Mouse (Mus musculus) CD4-positive, CD25-positive, alpha-beta regulatory T cell, adult 2 months (primary cell): Measurements from ENCODE around the gene Igdcc4.
A peak's percentile ranks its signal among the peaks of the same experiment; 100 is the strongest.

Experiments
- DNase-seq: peaks from one replicate; pipeline ENCODE4 v3.0.0-alpha.2; 2012; ENCODE audit warnings: low read depth, low spot score

The Igdcc4 gene

DNA sequence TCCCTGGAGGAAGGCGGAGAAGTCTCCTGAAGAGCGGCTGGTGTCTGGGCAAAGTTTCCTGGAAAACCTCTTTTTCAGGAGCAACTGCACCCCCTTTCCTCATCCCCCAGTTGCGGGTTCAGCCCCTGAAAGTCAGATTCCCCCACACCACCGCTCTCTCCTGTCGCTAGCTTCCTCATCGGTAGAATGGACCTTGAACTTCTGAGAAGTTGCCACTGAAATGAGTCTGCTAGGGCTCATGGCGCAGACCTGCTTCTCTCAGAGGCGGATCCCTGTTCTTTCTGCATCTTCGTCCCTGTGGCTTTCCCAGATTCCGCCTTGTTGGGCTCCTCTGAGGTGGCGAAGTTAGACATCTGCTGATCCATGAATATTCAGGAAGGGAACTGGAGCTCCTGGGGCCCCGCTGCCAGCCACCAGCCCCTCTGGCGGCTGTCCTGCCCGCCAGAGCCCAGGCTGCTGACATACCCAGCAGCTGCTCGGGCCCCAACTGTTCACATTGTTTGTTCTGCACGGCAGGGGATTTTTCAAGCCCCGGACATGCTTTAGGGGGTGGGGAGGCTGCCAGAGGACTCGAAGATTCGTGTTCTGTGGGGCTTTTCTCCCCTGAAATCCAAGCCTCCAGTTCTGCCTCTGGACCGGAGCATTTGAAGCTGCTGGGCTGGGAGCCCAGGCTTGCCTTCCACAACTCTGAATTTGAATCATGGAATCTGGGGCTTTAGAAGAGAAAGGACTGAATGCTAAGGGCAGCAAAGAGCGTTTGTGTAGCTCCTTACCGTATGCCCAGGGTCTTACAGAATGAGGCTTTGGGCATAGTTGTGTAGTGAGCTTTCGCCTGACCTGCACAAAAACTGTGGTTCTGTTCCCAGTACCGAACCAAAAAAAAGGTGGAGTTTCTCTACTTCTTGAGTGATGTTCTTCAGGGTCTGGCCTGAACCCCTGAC lies 8.1 kb downstream of the Igdcc4 start:
- DNase-seq = no peak

DNA sequence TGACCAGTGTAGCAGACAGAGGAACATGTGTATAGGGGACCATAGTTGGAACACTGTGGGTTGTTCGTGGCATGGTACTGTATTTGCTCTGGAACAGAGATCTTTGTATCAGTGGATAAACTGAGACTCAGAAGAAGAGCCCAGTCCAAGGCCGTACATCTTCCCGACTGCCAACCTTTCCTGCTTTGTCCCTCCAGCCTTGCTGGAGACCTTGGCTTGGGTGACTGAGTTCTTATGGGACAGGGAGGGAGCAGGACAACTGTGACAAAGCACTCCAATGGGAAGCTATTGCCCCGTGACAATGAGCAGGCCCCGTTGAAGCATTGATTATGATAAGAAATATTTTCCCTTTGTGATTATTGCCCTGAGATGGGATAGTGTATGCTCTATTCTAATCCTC lies 10.4 kb downstream of the Igdcc4 start:
- DNase-seq = no peak

DNA sequence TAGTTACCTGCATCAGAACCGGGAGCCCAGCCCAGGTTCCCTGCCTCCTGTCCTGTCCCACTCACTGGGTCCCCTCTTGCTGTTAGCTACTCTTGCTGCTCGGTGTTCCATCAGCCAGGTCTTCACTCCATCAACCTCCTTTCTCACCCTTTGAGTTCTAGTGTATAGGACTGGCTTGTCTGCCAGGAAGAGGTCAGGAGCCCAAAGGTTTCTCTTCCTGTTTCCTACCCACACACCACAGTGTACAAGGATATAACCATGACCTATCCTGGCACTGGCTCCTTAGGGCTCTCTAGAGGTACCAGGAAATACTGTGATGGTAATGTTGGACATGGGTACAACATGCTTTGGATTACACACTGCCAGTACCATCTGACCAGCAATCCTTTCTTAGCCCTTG lies 12.4 kb downstream of the Igdcc4 start:
- no peak for DNase-seq

DNA sequence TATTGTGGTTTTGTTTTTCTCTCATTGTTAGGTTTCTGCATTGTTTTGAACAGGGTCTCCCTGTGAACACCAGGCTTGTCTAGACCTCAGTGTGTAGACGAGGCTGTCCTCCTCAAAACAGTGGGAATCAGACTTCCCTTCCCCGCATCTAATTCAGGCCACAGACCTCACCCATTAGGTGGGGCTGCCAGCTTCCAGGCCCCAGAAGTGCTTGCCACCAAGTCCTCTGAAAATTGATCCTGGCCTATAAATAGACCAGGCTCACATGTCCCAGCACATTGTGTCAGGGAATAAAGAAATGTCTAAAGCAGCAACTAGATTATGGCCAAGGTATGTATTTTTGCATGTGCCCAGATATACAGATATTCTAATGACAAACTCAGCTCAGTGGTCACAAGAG lies 14.6 kb downstream of the Igdcc4 start:
- DNase-seq = no peak

DNA sequence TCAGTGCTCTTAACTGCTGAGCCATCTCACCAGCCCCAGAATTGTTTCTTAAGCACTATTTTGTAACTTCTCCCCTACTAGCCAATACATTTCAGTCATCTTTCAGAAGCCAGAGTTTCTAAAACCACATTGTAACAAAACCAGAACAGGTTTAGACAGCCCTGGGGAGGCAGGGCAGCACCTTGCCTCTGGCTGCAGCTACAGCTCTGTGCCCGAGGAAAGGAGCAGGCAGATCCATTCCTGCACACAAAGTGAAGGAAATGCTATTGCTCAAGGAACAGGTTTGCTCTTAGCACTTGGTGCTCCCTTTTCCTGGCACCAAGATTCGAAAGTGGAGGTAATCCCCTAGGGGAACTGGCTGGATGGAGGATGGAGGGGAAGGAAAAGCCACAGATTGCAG lies 16.2 kb downstream of the Igdcc4 start:
- no peak for DNase-seq

DNA sequence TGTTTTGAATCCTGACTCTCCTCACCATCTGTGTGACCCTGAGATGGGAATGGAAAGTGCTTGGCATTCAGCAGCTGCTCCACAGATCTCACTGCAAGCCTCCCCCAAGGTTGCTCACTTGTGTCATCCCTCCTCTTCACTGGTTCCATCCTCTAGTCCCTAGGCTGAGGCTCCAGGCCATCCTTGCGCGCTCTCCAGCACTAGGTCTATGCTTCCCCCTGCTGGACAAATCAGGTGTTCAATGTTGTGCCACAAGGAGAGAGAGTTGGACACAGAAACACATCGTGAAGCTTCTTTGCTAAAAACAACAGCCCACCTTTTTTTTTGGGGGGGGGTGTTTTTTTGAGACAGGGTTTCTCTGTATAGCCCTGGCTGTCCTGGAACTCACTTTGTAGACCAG lies 19.6 kb downstream of the Igdcc4 start:
- peak; percentile 66 for DNase-seq

DNA sequence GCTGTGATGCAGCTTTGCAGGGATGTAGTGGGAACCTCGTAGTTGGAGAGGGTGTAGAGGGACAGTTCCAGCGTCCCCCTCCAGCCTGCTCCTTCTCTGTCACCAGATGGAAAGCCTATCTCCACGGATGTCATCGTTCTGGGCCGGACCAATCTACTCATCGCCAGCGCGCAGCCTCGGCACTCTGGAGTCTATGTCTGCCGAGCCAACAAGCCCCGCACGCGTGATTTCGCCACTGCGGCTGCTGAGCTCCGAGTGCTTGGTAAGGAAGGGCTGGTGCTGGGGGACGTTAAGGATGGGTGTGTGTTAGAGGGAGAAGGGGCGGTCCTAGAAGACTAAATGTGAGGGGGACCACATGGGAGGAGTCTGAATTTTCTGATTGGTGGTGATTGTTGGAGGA lies 21.3 kb downstream of the Igdcc4 start:
- DNase-seq = no peak

DNA sequence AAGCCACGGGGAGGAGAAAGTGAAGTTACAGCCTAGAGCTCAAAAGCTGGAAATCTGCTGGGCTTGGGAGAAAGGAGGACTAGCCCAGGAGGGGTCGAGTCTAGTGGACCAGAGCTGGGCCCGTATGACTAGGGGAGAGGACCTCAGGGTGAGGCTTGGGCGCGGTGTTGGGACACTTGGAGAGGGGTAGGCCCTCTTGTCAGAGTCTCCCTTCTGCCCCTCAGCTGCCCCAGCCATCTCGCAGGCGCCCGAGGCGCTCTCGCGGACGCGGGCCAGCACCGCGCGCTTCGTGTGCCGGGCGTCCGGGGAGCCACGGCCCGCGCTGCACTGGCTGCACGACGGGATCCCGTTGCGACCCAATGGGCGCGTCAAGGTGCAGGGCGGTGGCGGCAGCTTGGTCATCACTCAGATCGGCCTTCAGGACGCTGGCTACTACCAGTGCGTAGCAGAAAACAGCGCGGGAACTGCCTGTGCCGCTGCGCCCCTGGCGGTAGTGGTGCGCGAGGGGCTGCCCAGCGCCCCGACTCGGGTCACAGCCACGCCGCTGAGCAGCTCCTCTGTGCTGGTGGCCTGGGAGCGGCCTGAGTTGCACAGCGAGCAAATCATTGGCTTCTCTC lies 22.4 kb downstream of the Igdcc4 start:
- peak; percentile 37 for DNase-seq

DNA sequence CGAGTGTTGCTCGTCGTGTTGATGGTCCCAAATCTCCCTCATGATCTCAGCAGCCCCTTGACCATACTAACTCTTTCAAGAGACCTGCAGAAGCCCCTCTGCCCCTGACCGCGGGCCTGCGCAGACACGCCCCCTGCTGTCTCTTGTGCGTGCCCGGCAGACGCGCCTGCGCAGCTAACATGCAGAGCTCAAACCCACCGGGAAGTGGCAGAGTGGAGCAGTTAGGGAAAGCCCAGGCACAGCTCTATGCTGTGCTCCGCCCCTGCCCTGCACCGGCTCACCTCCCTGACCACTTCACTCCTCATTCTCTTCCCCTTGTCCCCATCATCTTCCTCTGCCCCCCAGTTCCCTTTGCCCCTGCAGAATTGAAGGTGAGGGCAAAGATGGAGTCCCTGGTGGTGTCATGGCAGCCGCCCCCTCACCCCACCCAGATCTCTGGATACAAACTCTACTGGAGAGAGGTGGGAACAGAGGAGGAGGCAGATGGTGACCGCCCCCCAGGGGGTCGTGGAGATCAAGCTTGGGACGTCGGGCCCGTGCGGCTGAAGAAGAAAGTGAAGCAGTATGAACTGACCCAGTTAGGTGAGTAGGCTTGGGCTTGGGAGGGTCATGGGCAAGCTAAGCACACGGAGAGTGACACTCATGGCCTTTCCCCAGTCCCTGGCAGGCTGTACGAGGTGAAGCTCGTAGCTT lies 27.0 kb downstream of the Igdcc4 start:
- peak; percentile 53 for DNase-seq

DNA sequence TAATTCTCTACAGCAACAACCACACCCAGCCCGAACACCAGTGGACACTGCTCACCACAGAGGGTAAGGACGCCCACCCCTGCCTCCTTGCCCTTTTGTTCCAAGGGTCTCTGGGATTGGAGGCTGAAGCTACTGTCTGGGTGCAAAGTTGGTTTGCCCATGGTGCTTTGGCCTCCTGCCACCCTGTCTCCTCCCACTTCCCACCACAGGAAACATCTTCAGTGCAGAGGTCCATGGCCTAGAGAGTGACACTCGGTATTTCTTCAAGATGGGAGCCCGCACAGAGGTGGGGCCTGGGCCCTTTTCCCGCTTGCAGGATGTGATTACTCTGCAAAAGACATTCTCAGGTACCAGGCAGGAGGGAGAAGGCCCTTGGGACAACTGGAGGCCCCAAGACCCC lies 30.4 kb downstream of the Igdcc4 start:
- no peak for DNase-seq

DNA sequence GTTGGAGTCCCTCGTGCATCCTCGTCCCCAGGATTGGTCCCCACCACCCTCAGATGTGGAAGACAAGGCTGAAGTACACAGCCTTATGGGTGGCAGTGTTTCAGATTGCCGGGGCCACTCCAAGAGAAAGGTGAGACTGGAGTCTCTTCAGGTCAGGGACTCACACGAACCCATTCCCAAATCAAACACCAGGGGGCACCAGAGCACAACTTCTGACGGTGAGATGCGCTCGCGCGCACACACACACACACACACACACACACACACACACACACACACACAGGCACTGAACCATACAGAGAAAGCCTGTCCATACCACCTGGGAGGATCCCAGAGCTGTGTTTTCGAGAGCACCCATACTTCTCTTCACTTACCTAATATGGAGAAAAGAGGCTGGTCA lies 32.5 kb downstream of the Igdcc4 start:
- peak; percentile 90 for DNase-seq

DNA sequence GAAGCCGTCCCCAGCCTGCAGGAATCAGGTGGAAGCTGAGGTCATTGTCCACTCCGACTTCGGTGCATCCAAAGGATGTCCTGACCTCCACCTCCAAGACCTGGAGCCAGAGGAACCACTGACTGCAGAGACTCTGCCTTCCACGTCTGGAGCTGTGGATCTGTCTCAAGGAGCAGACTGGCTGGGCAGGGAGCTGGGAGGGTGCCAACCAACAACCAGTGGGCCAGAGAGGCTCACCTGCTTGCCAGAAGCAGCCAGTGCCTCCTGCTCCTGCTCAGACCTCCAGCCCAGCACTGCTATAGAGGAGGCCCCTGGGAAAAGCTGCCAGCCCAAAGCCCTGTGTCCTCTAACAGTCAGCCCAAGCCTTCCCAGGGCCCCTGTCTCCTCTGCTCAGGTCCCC lies 33.8 kb downstream of the Igdcc4 start:
- no peak for DNase-seq

DNA sequence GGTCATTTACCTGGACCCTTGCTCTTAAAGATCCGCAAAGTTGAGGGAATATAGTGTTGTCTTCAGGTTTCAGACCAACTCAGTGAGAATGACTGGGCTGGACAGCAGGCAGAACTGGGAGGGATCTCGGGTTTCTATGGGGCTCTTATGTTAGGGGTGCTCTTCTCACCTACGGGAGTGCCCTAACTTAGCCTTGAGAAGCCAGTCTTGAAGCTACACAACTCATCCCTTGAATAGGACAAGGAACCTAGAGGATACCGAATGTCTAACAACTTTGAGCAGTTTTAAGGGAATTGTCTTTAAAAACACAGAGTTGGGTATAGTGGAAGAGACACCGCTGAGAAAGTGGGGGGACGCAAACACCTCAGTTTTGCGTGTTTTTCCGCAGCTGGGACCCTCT lies 39.2 kb downstream of the Igdcc4 start:
- no peak for DNase-seq

DNA sequence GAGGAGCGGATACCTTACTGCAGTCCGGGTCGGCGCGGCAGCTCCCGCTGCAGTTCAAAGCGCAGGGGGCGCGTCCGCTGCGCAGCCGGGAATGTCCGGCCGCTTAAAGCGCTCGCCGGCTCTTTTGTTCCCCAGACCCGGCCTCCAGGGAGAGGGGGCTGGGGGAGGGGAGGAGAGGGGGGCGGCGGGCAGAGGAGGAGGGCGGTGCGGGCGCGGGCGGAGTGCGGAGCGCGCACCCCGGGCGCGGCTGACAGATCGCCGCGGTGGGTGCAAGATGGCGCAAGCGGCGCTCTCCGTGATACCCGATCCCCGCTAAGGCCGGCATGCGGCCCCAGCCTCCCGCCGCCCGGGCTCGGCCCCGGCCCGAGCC lies 39.6 kb downstream of the Igdcc4 start, which contains the start of gene Igdcc3:
Gene Igdcc3 (plus strand): TSS at position 254 of the 370 bp plus-strand sequence.
- DNase-seq = no peak

DNA sequence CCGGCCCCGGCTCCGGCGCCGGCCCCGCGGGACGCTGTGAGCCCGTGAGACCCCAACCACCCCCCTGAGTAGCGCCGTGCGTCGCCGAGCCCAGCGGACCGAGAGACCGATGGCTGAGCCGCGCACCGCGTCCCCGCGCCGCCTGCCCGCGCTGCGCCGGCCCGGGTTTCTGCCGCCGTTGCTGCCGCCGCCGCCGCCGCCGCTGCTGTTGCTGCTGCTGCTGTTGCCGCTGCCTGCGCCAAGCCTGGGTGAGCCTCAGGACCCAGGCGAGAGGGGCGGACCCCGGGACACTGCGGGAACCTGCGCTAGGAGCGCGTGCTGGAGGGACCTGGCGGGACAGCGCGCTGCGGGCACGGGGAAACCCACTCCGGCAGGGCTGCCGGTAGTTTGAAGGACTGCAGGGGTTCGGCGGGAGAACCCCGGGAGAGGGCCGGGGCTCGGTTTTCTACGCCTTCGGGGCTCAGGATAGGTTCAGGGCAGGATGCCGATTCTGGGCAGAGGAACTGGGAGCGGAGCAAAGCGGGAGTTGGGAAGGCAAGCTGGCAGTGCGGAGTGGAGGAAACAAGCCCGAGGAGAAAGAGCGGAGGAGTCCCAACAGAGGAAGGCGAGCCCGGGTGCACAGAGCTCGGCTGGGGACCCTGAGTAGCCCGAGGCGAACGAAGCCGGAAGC lies 40.2 kb downstream of the Igdcc4 start:
- peak; percentile 48 for DNase-seq

DNA sequence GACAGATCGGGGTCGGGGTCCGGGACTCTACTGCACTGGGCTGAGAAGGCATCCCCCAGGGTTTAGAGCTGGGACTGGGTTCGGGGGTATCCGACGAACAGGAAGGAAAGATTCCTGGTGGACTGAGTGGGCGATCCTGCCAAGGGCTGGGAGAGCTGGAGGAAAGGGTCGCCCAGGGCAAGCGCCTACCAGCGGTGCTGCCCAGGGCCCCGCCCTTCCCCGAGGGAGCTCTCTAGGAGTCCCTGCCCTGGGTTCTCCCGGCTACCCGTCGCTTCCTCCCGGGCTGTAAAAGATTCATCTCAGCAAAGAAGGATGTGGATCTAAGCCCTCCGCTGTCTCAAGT lies 40.7 kb downstream of the Igdcc4 start:
- peak; percentile 16 for DNase-seq

DNA sequence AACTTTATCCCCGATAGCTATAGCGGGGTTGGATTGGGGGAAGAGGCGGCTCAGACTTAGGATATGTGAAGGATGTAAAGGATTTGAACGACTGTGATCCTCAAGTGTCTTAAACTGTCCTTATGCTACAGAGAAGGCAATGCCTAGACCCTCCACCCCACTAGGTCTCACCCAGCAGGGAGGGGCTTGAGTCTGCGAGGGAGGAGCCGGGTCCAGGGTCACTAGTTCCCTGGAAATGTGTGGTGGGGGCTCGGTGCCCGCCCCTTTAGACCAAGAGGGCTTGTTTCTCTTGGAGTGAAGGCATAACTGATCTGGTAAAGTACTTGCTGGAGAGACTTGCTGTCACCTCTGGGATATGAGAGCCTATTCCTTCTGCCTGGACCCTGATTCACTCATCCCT lies 41.1 kb downstream of the Igdcc4 start:
- DNase-seq = no peak

DNA sequence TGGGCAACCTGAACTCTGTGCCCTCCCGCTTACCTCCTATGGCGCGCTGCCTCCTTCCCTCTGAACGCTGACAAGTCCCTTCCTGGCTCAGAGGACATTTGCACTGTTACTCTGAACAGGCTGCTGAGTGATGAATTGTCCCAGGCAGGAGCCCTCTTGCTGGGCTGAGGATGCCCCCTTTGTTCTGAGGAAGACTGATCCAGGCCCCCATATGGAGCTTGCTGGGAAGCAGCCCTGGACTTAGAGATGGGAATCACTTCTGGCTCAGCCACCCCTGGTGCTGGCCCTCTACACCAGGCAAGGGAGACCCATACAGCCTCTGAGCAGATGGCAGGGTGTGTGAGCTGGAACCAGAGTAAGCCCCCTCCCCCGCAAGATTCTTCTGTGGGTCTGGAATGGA lies 44.7 kb downstream of the Igdcc4 start:
- DNase-seq = no peak

DNA sequence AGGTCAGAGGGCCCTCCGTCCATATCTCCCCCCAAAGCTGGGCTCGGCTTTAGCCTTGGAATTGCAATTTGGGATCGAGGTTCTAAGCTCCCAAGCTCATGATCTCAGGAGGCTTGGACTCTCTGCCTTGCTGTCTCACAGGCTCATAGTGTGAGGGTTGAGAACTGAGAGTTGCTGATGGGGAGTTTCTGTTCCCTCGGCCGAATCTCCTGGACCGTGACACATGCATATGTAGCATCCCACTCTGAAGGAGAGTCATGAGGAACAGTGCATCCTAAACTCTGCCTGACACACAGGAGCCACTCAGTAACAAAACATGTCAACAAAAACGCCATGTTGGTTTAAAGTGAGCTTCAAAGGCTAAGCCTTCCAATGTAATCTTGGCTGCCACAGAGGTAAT lies 47.2 kb downstream of the Igdcc4 start:
- DNase-seq = no peak

DNA sequence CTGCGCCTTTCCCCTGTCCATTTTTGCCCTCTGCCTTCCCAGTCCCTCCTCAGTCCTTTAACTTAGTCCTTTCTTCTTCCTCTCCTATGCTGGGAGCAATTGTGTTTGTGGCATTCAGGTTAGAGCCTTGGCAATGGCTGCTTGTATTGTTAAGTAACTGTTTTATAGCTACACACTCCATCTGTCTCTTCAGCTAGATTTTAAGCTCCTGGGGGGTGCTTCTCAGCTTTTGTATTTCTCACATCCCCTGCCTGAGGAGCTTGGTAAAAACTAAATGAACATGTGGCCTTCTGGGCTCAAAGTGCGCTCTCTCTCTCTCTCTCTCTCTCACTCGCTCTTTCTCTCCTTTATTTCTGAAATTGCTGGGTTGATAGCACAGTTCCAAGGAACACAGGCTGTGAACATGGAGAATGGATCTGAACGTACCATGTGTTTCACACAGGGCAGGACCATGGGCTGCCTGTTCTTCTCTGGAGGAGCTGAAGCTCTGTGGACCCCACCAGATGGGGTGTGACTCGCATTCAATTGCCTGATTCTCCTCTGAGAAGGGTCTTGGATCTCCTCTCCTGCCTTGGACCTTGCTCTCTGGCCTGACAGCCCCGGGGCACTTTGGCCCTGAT lies 51.5 kb downstream of the Igdcc4 start:
- DNase-seq = no peak

DNA sequence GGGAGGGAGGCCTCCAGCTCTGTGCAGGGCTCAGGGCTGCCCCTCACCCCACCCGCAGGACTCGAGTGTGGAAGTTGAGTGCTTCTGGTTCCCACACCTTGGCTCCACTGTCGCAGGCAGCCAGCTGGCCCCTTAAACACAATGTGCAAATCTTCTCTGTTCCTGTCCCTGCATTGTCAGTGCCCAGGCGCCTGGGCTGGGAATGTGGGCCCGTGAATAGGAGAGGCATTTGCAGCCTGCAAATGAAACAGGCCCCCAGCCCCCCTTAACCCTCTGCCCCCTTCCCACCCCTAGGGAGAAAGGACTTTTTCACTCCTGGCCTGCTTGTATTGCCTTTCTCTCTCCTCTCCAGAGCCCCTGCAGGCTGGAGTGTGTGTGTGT lies 52.0 kb downstream of the Igdcc4 start:
- DNase-seq = no peak
